Mouse (Mus musculus) MEL (cell line): ENCODE data around the gene Dock11. TPM values are rescaled to one million over a fixed set of nuclear protein-coding genes. Genes with fewer than 3 reads are reported as not detected.

Source experiments
- DNase-seq: peaks from one replicate; pipeline ENCODE4 v3.0.0; 2011; ENCODE audit warnings: low read depth, low spot score
- H3K27ac ChIP-seq: 2 replicates; pipeline ENCODE4 v1.5.1; 2012; ENCODE audit warnings: low read depth, mild to moderate bottlenecking, control low read depth, low read length, moderate library complexity; ENCODE audit not compliant: control insufficient read depth
- H3K27me3 ChIP-seq, 2 experiments: fragments of 150-350 bp in 1 of 2; sonication (generic) in 1 of 2; 2 replicates each; pipeline ENCODE4 v1.6.1; 2012; ENCODE audit warnings: low read length in 2 of 2, mild to moderate bottlenecking in 2 of 2, improper control_type of control experiment in 1 of 2, moderate library complexity in 1 of 2; ENCODE audit not compliant: insufficient read depth in 2 of 2, control insufficient read depth in 1 of 2
- H3K36me3 ChIP-seq, 2 experiments: 2 replicates each; pipeline ENCODE4 v1.6.1; 2012 to 2014; ENCODE audit warnings: low read length in 2 of 2, improper control_type of control experiment in 1 of 2, inconsistent platforms in 1 of 2, mild to moderate bottlenecking in 1 of 2; ENCODE audit not compliant: insufficient read depth in 2 of 2, control insufficient read depth in 1 of 2
- H3K4me1 ChIP-seq, 2 experiments: fragments of 150-350 bp in 1 of 2; sonication (generic) in 1 of 2; 2 replicates each; pipeline ENCODE4 v1.6.1; 2012; ENCODE audit warnings: low read length in 2 of 2, improper control_type of control experiment in 1 of 2, mild to moderate bottlenecking in 1 of 2; ENCODE audit not compliant: insufficient read depth in 2 of 2, control insufficient read depth in 1 of 2
- H3K4me3 ChIP-seq, 2 experiments: fragments of 150-350 bp in 1 of 2; sonication (generic) in 1 of 2; 2 replicates each; pipeline ENCODE4 v1.5.1; 2012; ENCODE audit warnings: low read depth in 2 of 2, low read length in 2 of 2, mild to moderate bottlenecking in 2 of 2, moderate library complexity in 2 of 2, control low read depth in 1 of 2, improper control_type of control experiment in 1 of 2; ENCODE audit not compliant: control insufficient read depth in 1 of 2, insufficient read depth in 1 of 2
- H3K79me2 ChIP-seq: 2 replicates; pipeline ENCODE4 v1.6.1; 2012; ENCODE audit warnings: mild to moderate bottlenecking, low read length, moderate library complexity; ENCODE audit not compliant: control insufficient read depth, poor library complexity, insufficient read depth
- H3K9ac ChIP-seq: 2 replicates; pipeline ENCODE4 v1.6.1; 2012; ENCODE audit warnings: low read depth, mild to moderate bottlenecking, control low read depth, low read length, moderate library complexity; ENCODE audit not compliant: control insufficient read depth, poor library complexity, severe bottlenecking
- H3K9me3 ChIP-seq: fragments of 150-350 bp; sonication (generic); replicated peaks from 2 replicates; pipeline ENCODE4 v1.6.1; 2012; ENCODE audit warnings: mild to moderate bottlenecking, low read length, improper control_type of control experiment, moderate library complexity; ENCODE audit not compliant: insufficient read depth
- BHLHE40 ChIP-seq: IDR thresholded peaks from 2 replicates; pipeline ENCODE4 v1.6.1; 2012; ENCODE audit warnings: low read depth, mild to moderate bottlenecking, inconsistent platforms, low read length, improper control_type of control experiment, borderline replicate concordance
- CHD2 ChIP-seq: IDR thresholded peaks from 2 replicates; pipeline ENCODE4 v1.6.1; 2011; ENCODE audit warnings: low read length, improper control_type of control experiment
- CTCF ChIP-seq, 3 experiments: IDR thresholded peaks in 2 of 3; conservative IDR thresholded peaks in 1 of 3; 2 replicates each; pipeline ENCODE4 v1.5.1; 2011 to 2012; ENCODE audit warnings: low read length in 3 of 3, low read depth in 2 of 3, mild to moderate bottlenecking in 2 of 3, improper control_type of control experiment in 1 of 3, inconsistent platforms in 1 of 3, mixed read lengths in 1 of 3, moderate library complexity in 1 of 3; ENCODE audit not compliant: control insufficient read depth in 1 of 3, insufficient read depth in 1 of 3, poor library complexity in 1 of 3, severe bottlenecking in 1 of 3
- E2F4 ChIP-seq: IDR thresholded peaks from 2 replicates; pipeline ENCODE4 v1.6.1; 2011; ENCODE audit warnings: low read depth, low read length, improper control_type of control experiment, borderline replicate concordance
- ELF1 ChIP-seq: IDR thresholded peaks from 2 replicates; pipeline ENCODE4 v1.6.1; 2014; ENCODE audit warnings: low read depth, mild to moderate bottlenecking, inconsistent platforms, low read length, improper control_type of control experiment, moderate library complexity
- GABPA ChIP-seq: IDR thresholded peaks from 2 replicates; pipeline ENCODE4 v1.6.1; 2012; ENCODE audit warnings: low read depth, mild to moderate bottlenecking, inconsistent platforms, low read length, improper control_type of control experiment, moderate library complexity
- GATA1 ChIP-seq: IDR thresholded peaks from 2 replicates; pipeline ENCODE4 v1.6.1; 2011; ENCODE audit warnings: low read depth, low read length, improper control_type of control experiment
- HCFC1 ChIP-seq: IDR thresholded peaks from 2 replicates; pipeline ENCODE4 v1.6.1; 2012; ENCODE audit warnings: low read depth, mild to moderate bottlenecking, inconsistent platforms, low read length, improper control_type of control experiment, moderate library complexity
- JUND ChIP-seq: IDR thresholded peaks from 2 replicates; pipeline ENCODE4 v1.6.1; 2011; ENCODE audit warnings: low read depth, mild to moderate bottlenecking, improper control_type of control experiment, low read length
- MYB ChIP-seq: IDR thresholded peaks from 2 replicates; pipeline ENCODE4 v1.6.1; 2011; ENCODE audit warnings: mild to moderate bottlenecking, low read depth, low read length, improper control_type of control experiment
- NELFE ChIP-seq: IDR thresholded peaks from 2 replicates; pipeline ENCODE4 v1.6.1; 2011; ENCODE audit warnings: low read depth, low read length, improper control_type of control experiment
- NRF1 ChIP-seq: IDR thresholded peaks from 2 replicates; pipeline ENCODE4 v1.6.1; 2014; ENCODE audit warnings: low read depth, mild to moderate bottlenecking, inconsistent platforms, low read length, improper control_type of control experiment, moderate library complexity; ENCODE audit not compliant: poor library complexity, insufficient read depth, severe bottlenecking
- POLR2A ChIP-seq, 2 experiments: IDR thresholded peaks; 2 replicates each; pipeline ENCODE4 v1.6.1; 2011 to 2012; ENCODE audit warnings: low read length in 2 of 2, mild to moderate bottlenecking in 2 of 2, control low read depth in 1 of 2, improper control_type of control experiment in 1 of 2, low read depth in 1 of 2, moderate library complexity in 1 of 2; ENCODE audit not compliant: control insufficient read depth in 1 of 2, insufficient read depth in 1 of 2, poor library complexity in 1 of 2
- POLR2AphosphoS5 ChIP-seq: IDR thresholded peaks from 2 replicates; pipeline ENCODE4 v1.6.1; 2012; ENCODE audit warnings: low read depth, borderline replicate concordance, mild to moderate bottlenecking, inconsistent platforms, low read length, moderate library complexity, mixed read lengths
- RCOR1 ChIP-seq: IDR thresholded peaks from 2 replicates; pipeline ENCODE4 v1.6.1; 2012; ENCODE audit warnings: low read depth, mild to moderate bottlenecking, inconsistent platforms, low read length, improper control_type of control experiment
- SMC3 ChIP-seq: IDR thresholded peaks from 2 replicates; pipeline ENCODE4 v1.6.1; 2011; ENCODE audit warnings: low read depth, low read length, improper control_type of control experiment
- TAL1 ChIP-seq: IDR thresholded peaks from 2 replicates; pipeline ENCODE4 v1.6.1; 2012; ENCODE audit warnings: mild to moderate bottlenecking, inconsistent platforms, low read length, moderate library complexity, mixed read lengths
- UBTF ChIP-seq: IDR thresholded peaks from 2 replicates; pipeline ENCODE4 v1.6.1; 2012; ENCODE audit warnings: low read depth, mild to moderate bottlenecking, inconsistent platforms, low read length, improper control_type of control experiment, moderate library complexity, borderline replicate concordance; ENCODE audit not compliant: insufficient read depth
- USF1 ChIP-seq: IDR thresholded peaks from 2 replicates; pipeline ENCODE4 v1.6.1; 2014; ENCODE audit warnings: low read depth, mild to moderate bottlenecking, inconsistent platforms, low read length, improper control_type of control experiment, moderate library complexity
- ZC3H11A ChIP-seq: IDR thresholded peaks from 2 replicates; pipeline ENCODE4 v1.6.1; 2012; ENCODE audit warnings: low read depth, mild to moderate bottlenecking, inconsistent platforms, low read length, improper control_type of control experiment
- ZMIZ1 ChIP-seq: IDR thresholded peaks from 2 replicates; pipeline ENCODE4 v1.6.1; 2012; ENCODE audit warnings: low read depth, mild to moderate bottlenecking, inconsistent platforms, low read length, improper control_type of control experiment, moderate library complexity
- ZNF384 ChIP-seq: IDR thresholded peaks from 2 replicates; pipeline ENCODE4 v1.6.1; 2012; ENCODE audit warnings: low read depth, mild to moderate bottlenecking, inconsistent platforms, low read length, improper control_type of control experiment
- polyA plus RNA-seq, 2 experiments: library from polyadenylated mRNA; stranded (reverse) in 1 of 2; unstranded in 1 of 2; fragments of >175 nt in 1 of 2; fragments of >200 nt in 1 of 2; gene quantifications; 2 replicates each; pipeline versions ENCODE4 v1.2.1 to v1.2.4; 2012; ENCODE audit warnings: low replicate concordance in 2 of 2, low read depth in 1 of 2; ENCODE audit not compliant: insufficient read length in 2 of 2, insufficient read depth in 1 of 2, missing spikeins in 1 of 2
- total RNA-seq: library from RNA; depleted of rRNA; stranded (reverse); fragments of 300-350 nt; gene quantifications from 2 replicates; pipeline ENCODE4 v1.2.3, GENCODE M21; 2012

Gene Dock11
- total and polyA plus RNA-seq, 3 experiments, result 8.8 to 9.1 TPM; not detected in 1

GRCm38 (mm10) chrX:35921922-35922321, 33.3 kb downstream of the Dock11 start:
- no peaks in the 10 kb centered on the region for H3K27me3 ChIP-seq
- TF ChIP-seq UBTF (no peak), ZNF384 (no peak), GABPA (no peak)
- DNase-seq, result no peak
- H3K4me1 ChIP-seq, result no peaks in the 10 kb centered on the region; a peak in 1 of 4 replicates
- no peaks in the 10 kb centered on the region for H3K79me2 ChIP-seq
- H3K9ac ChIP-seq, result no peak overlapping the region
- no peak overlapping the region for H3K27ac ChIP-seq
- H3K36me3 ChIP-seq, result no peaks in the 10 kb centered on the region
- H3K9me3 ChIP-seq, result no peaks in the 10 kb centered on the region
- no peak overlapping the region for H3K4me3 ChIP-seq

GRCm38 (mm10) chrX:35924705-35925264, 36.2 kb downstream of the Dock11 start:
- no peak overlapping the region for H3K9ac ChIP-seq
- no peak overlapping the region for H3K27ac ChIP-seq
- no peak overlapping the region for H3K4me3 ChIP-seq

GRCm38 (mm10) chrX:35930094-35930933, 41.7 kb downstream of the Dock11 start:
- TF ChIP-seq E2F4 (no peak), USF1 (no peak), POLR2A (IDR thresholded peaks at IDR 0.05; ENCODE audit: control insufficient read depth in 1 of 2, insufficient read depth in 1 of 2, low read depth in 1 of 2, low read length in 2 of 2, poor library complexity in 1 of 2) (no peak), HCFC1 (no peak), CTCF (IDR thresholded peaks at IDR 0.05 in 2 of 3, conservative IDR thresholded peaks at IDR 0.05 in 1 of 3; ENCODE audit: control insufficient read depth in 1 of 3, insufficient read depth in 1 of 3, low read depth in 2 of 3, low read length in 3 of 3, poor library complexity in 1 of 3, severe bottlenecking in 1 of 3) (no peak), TAL1 (no peak), ZC3H11A (no peak), POLR2AphosphoS5 (no peak), BHLHE40 (no peak), JUND (no peak), GATA1 (no peak), CHD2 (no peak), ELF1 (no peak)
- Histone ChIP-seq H3K27ac (no peak overlapping the region), H3K4me3 (no peak overlapping the region), H3K79me2 (no peaks in the 10 kb centered on the region), H3K4me1 (no peaks in the 10 kb centered on the region), H3K27me3 (no peaks in the 10 kb centered on the region), H3K9ac (no peak overlapping the region), H3K36me3 (peaks cover 0 to 4% of the 10 kb centered on the region in 2 experiments; a peak in 2 of 4 replicates), H3K9me3 (no peaks in the 10 kb centered on the region)
- no peak for DNase-seq

More at GRCm38 (mm10) chrX:35924705-35925264, 36.2 kb downstream of the Dock11 start:
- no peaks in the 10 kb centered on the region for H3K9me3 ChIP-seq
- no peaks in the 10 kb centered on the region for H3K27me3 ChIP-seq
- TF ChIP-seq GABPA, result no peak
- no peak for TF ChIP-seq TAL1
- no peak for TF ChIP-seq NRF1
- TF ChIP-seq POLR2AphosphoS5, result no peak
- no peak for TF ChIP-seq RCOR1
- no peak for TF ChIP-seq ZMIZ1
- TF ChIP-seq NELFE, result no peak
- no peak for TF ChIP-seq SMC3
- no peak for TF ChIP-seq GATA1
- TF ChIP-seq ZC3H11A, result no peak
- TF ChIP-seq MYB, result no peak
- no peak for DNase-seq
- H3K36me3 ChIP-seq, result no peaks in the 10 kb centered on the region
- H3K79me2 ChIP-seq, result no peaks in the 10 kb centered on the region
- H3K4me1 ChIP-seq, result no peaks in the 10 kb centered on the region; a peak in 1 of 4 replicates
